Mouse (Mus musculus) CD4-positive naive resting alpha-beta T cell, adult 76 days (primary cell): ENCODE measurements around the gene Cdc42. TPM values are rescaled to one million over a fixed set of nuclear protein-coding genes. Genes with fewer than 3 reads are reported as not detected.

Experiments
- total RNA-seq: library from RNA; stranded (reverse); gene quantifications from one replicate; pipeline ENCODE4 v1.2.4, GENCODE M21; 2023

The Cdc42 gene
- 381 TPM for total RNA-seq

DNA sequence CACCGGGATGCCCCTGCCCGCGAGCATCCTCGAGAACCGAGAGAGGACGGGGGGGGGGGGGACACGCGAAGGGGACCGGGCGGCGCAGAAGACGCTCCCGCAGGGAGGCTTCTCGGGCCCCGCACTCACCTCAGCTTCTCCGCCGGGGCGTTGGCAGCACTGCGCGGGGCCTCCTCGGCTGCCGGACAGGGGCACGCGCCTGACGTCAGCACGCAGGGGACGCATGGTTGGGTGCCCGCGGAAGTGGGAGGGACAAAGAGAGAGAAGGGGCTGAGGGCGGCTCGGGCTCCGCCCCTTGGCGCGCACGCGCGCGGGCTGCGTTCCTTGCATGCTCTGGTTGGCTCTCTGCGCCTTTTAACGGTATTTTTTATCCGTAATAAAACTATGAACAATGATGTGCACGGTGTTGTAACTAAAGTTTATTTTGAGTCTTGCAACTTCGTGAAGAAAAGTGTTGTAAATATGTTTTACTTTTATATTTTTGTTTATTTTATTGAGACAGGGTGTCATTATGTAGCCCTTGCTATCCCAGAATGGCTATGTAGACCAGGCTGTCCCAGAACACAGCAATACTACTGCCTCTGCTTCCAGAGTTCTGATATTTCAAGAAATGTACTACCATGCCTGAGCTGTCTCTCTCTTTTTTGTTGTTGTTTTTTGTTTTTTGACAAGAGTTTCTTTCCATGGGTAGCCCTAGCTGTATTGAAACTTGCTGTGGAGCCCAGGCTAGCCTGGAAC, at the start of gene Cdc42:
Gene Cdc42, minus strand, starts transcription at position 204 of the 738 bp plus-strand sequence.

DNA sequence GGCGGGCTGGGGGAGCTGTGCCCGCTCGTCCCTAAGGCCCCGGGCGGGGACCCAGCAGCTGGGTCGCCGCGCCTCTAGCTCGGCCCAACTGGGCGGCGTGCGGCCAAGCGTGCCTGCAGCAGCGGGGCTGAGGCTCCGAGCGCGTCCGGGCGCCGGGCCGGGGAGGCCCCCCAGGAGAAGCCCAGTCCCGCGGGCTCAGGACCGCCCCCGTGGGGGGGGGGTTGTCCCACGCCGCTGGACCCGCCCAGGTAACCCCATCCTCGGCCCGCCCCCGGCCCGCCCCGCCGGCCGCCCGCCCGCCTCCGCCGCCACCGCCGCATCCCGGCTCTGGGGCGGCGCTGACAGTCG, 80.4 kb downstream of the Cdc42 start, which contains the start of gene Wnt4:
Gene Wnt4, plus strand, starts transcription at position 324 of the 348 bp plus-strand sequence.

Other genes starting within 250 kb of the Cdc42 start
- not detected for gene Wnt4, start 80.2 kb downstream of the Cdc42 start, total RNA-seq
- not detected for gene Cela3a, start 52.1 kb upstream of the Cdc42 start, total RNA-seq
- 0.64 TPM for gene Cela3b, start 72.8 kb upstream of the Cdc42 start, total RNA-seq
- gene 1700013G24Rik, start 95.6 kb upstream of the Cdc42 start, total RNA-seq: not detected
- gene Hspg2, start 111.0 kb upstream of the Cdc42 start, total RNA-seq: 0.38 TPM
- not detected for gene Ldlrad2, start 216.8 kb upstream of the Cdc42 start, total RNA-seq
- gene Usp48, start 236.0 kb upstream of the Cdc42 start, total RNA-seq: 199 TPM